Mouse (Mus musculus) spleen, adult 2 months (tissue): Measurements from ENCODE around the gene Tgfb3.

Source experiments
- CTCF ChIP-seq: fragments of 200-500 bp; IDR thresholded peaks from 2 replicates; pipeline ENCODE4 v1.5.1; 2011; ENCODE audit warnings: mild to moderate bottlenecking, inconsistent platforms; ENCODE audit not compliant: insufficient read depth, insufficient read length, insufficient replicate concordance; ENCODE audit errors: extremely low read depth
- POLR2A ChIP-seq: fragments of 200-500 bp; IDR thresholded peaks from 2 replicates; pipeline ENCODE4 v1.6.1; 2011; ENCODE audit warnings: low read depth, low read length, inconsistent platforms

DNA sequence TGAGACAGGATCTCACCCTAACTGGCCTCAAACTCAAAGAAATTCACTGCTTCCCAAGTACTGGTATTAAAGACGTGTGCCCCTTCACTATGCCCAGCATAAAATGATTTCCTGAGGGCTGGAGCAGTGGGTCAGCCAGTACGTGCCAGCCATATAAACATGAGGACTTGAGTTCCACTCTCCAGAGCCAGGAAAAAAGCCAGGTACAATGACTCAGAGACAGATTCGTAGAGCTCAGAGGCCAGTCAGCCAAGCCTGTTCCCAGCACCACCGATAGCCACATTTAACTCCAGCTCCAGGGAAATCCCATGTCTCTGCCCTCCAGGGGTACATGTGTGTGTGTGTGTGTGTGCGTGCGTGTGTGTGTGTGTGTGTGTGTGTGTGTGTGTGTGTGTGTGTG is 39.1 kb downstream of the Tgfb3 start:
- TF ChIP-seq POLR2A (no peak), CTCF (no peak)
